Mouse (Mus musculus): ENCODE data around the gene Esr1. TPM values are rescaled to one million over a fixed set of nuclear protein-coding genes. Genes with fewer than 3 reads are reported as not detected.

Esr1 gene
- polyA plus RNA-seq, 1 experiment from 2014 or later = 0.05 TPM

- H3K9ac ChIP-seq (ENCODE audit: low read depth, low read length) = no peak overlapping the region
- H3K4me2 ChIP-seq = peak overlapping the region; percentile 24; the same call in 1 of the 2 replicates
- H3K4me1 ChIP-seq (replicated peaks; ENCODE audit: control insufficient read depth, insufficient read depth, low read length) = no peaks in the 10 kb centered on the region
- no peaks in the 10 kb centered on the region for H3K9me3 ChIP-seq (ENCODE audit: control insufficient read depth, low read length)
- ATAC-seq (replicated peaks; ENCODE audit: low FRiP score) (no peak), DNase-seq (ENCODE audit: low spot score) (no peak)
- H3K27me3 ChIP-seq (replicated peaks; ENCODE audit: control insufficient read depth, insufficient read depth, low read length) = peaks cover 33% of the 10 kb centered on the region
- H3K36me3 ChIP-seq (ENCODE audit: control insufficient read depth, insufficient read depth, low read length) = no peaks in the 10 kb centered on the region
- no peak overlapping the region for H3K27ac ChIP-seq (ENCODE audit: low read depth, low read length)
- H3K4me3 ChIP-seq (ENCODE audit: low read depth, low read length) = no peak overlapping the region
- WGBS = 12% methylated on average over 15 of the region's 15 CpGs
Observed at GRCm38 (mm10) chr10:4709915-4710314, 98.5 kb downstream of the Esr1 start.

- 39% methylated on average over 5 of the region's 5 CpGs for whole genome bisulfite sequencing
- H3K4me3 ChIP-seq (ENCODE audit: low read depth, low read length) = no peak overlapping the region
- H3K27ac ChIP-seq (ENCODE audit: low read depth, low read length) = no peak overlapping the region
- H3K9me3 ChIP-seq (ENCODE audit: control insufficient read depth, low read length) = no peaks in the 10 kb centered on the region
- no peaks in the 10 kb centered on the region for H3K36me3 ChIP-seq (ENCODE audit: control insufficient read depth, insufficient read depth, low read length)
- ATAC-seq (replicated peaks; ENCODE audit: low FRiP score) (no peak), DNase-seq (ENCODE audit: low spot score) (no peak)
- no peak overlapping the region for H3K4me2 ChIP-seq
- H3K9ac ChIP-seq (ENCODE audit: low read depth, low read length) = no peak overlapping the region
- H3K4me1 ChIP-seq (replicated peaks; ENCODE audit: control insufficient read depth, insufficient read depth, low read length) = no peaks in the 10 kb centered on the region
- peaks cover 33% of the 10 kb centered on the region for H3K27me3 ChIP-seq (replicated peaks; ENCODE audit: control insufficient read depth, insufficient read depth, low read length)
Observed at GRCm38 (mm10) chr10:4711434-4711833, 100.0 kb downstream of the Esr1 start.

GRCm38 (mm10) chr10:4712061-4712908 is 100.9 kb downstream of the Esr1 start:
- H3K9ac ChIP-seq (ENCODE audit: low read depth, low read length) = no peak overlapping the region
- H3K9me3 ChIP-seq (ENCODE audit: control insufficient read depth, low read length) = no peaks in the 10 kb centered on the region
- 3% methylated on average over 65 of the region's 68 CpGs for WGBS
- DNase-seq (ENCODE audit: low spot score) (peak; percentile 38), ATAC-seq (replicated peaks; ENCODE audit: low FRiP score) (no peak)
- peaks cover 33% of the 10 kb centered on the region for H3K27me3 ChIP-seq (replicated peaks; ENCODE audit: control insufficient read depth, insufficient read depth, low read length)
- H3K36me3 ChIP-seq (ENCODE audit: control insufficient read depth, insufficient read depth, low read length) = no peaks in the 10 kb centered on the region
- H3K4me2 ChIP-seq = peak overlapping the region; percentile 74
- no peak overlapping the region for H3K27ac ChIP-seq (ENCODE audit: low read depth, low read length)
- H3K4me1 ChIP-seq (replicated peaks; ENCODE audit: control insufficient read depth, insufficient read depth, low read length) = no peaks in the 10 kb centered on the region
- H3K4me3 ChIP-seq (ENCODE audit: low read depth, low read length) = peak overlapping the region; percentile 43

- Histone ChIP-seq H3K9me3 (ENCODE audit: control insufficient read depth, low read length) (no peaks in the 10 kb centered on the region), H3K27ac (ENCODE audit: low read depth, low read length) (no peak overlapping the region), H3K9ac (ENCODE audit: low read depth, low read length) (no peak overlapping the region), H3K4me3 (ENCODE audit: low read depth, low read length) (no peak overlapping the region), H3K4me2 (no peak overlapping the region), H3K27me3 (replicated peaks; ENCODE audit: control insufficient read depth, insufficient read depth, low read length) (peaks cover 33% of the 10 kb centered on the region), H3K4me1 (replicated peaks; ENCODE audit: control insufficient read depth, insufficient read depth, low read length) (no peaks in the 10 kb centered on the region), H3K36me3 (ENCODE audit: control insufficient read depth, insufficient read depth, low read length) (no peaks in the 10 kb centered on the region)
- WGBS = 70% methylated on average over 10 of the region's 10 CpGs
- DNase-seq (ENCODE audit: low spot score) (no peak), ATAC-seq (replicated peaks; ENCODE audit: low FRiP score) (no peak)
Observed at GRCm38 (mm10) chr10:4713398-4713797, 102.0 kb downstream of the Esr1 start.

- Histone ChIP-seq H3K27me3 (replicated peaks; ENCODE audit: control insufficient read depth, insufficient read depth, low read length) (no peaks in the 10 kb centered on the region), H3K4me2 (no peak overlapping the region), H3K4me3 (ENCODE audit: low read depth, low read length) (no peak overlapping the region), H3K9ac (ENCODE audit: low read depth, low read length) (no peak overlapping the region), H3K27ac (ENCODE audit: low read depth, low read length) (no peak overlapping the region), H3K36me3 (ENCODE audit: control insufficient read depth, insufficient read depth, low read length) (no peaks in the 10 kb centered on the region), H3K9me3 (ENCODE audit: control insufficient read depth, low read length) (no peaks in the 10 kb centered on the region), H3K4me1 (replicated peaks; ENCODE audit: control insufficient read depth, insufficient read depth, low read length) (no peaks in the 10 kb centered on the region)
- ATAC-seq (replicated peaks; ENCODE audit: low FRiP score) (no peak), DNase-seq (ENCODE audit: low spot score) (no peak)
- 46% methylated on average over 3 of the region's 3 CpGs for WGBS
Observed at GRCm38 (mm10) chr10:4724851-4725250, 113.5 kb downstream of the Esr1 start.

- H3K4me1 ChIP-seq (replicated peaks; ENCODE audit: control insufficient read depth, insufficient read depth, low read length) = no peaks in the 10 kb centered on the region
- H3K27me3 ChIP-seq (replicated peaks; ENCODE audit: control insufficient read depth, insufficient read depth, low read length) = no peaks in the 10 kb centered on the region
- H3K4me2 ChIP-seq = no peak overlapping the region
- no peaks in the 10 kb centered on the region for H3K36me3 ChIP-seq (ENCODE audit: control insufficient read depth, insufficient read depth, low read length)
- H3K4me3 ChIP-seq (ENCODE audit: low read depth, low read length) = no peak overlapping the region
- H3K27ac ChIP-seq (ENCODE audit: low read depth, low read length) = no peak overlapping the region
- DNase-seq (ENCODE audit: low spot score) = no peak
- ATAC-seq (replicated peaks; ENCODE audit: low FRiP score) = no peak
- H3K9me3 ChIP-seq (ENCODE audit: control insufficient read depth, low read length) = no peaks in the 10 kb centered on the region
- H3K9ac ChIP-seq (ENCODE audit: low read depth, low read length) = no peak overlapping the region
- WGBS = 87% methylated on average over 6 of the region's 6 CpGs
Observed at GRCm38 (mm10) chr10:4726141-4726540, 114.7 kb downstream of the Esr1 start.

GRCm38 (mm10) chr10:4732328-4732727 is 120.9 kb downstream of the Esr1 start:
- ATAC-seq (replicated peaks; ENCODE audit: low FRiP score) (no peak), DNase-seq (ENCODE audit: low spot score) (no peak)
- H3K9me3 ChIP-seq (ENCODE audit: control insufficient read depth, low read length) = no peaks in the 10 kb centered on the region
- no peak overlapping the region for H3K27ac ChIP-seq (ENCODE audit: low read depth, low read length)
- no peaks in the 10 kb centered on the region for H3K36me3 ChIP-seq (ENCODE audit: control insufficient read depth, insufficient read depth, low read length)
- H3K9ac ChIP-seq (ENCODE audit: low read depth, low read length) = no peak overlapping the region
- no peaks in the 10 kb centered on the region for H3K4me1 ChIP-seq (replicated peaks; ENCODE audit: control insufficient read depth, insufficient read depth, low read length)
- no peaks in the 10 kb centered on the region for H3K27me3 ChIP-seq (replicated peaks; ENCODE audit: control insufficient read depth, insufficient read depth, low read length)
- 58% methylated on average over 2 of the region's 2 CpGs for WGBS
- H3K4me3 ChIP-seq (ENCODE audit: low read depth, low read length) = no peak overlapping the region
- no peak overlapping the region for H3K4me2 ChIP-seq

- H3K4me1 ChIP-seq (replicated peaks; ENCODE audit: control insufficient read depth, insufficient read depth, low read length) = no peaks in the 10 kb centered on the region
- H3K27me3 ChIP-seq (replicated peaks; ENCODE audit: control insufficient read depth, insufficient read depth, low read length) = no peaks in the 10 kb centered on the region
- no peak for ATAC-seq (replicated peaks; ENCODE audit: low FRiP score)
- 67% methylated on average over 6 of the region's 6 CpGs for WGBS
- DNase-seq (ENCODE audit: low spot score) = no peak
- no peaks in the 10 kb centered on the region for H3K36me3 ChIP-seq (ENCODE audit: control insufficient read depth, insufficient read depth, low read length)
- H3K9ac ChIP-seq (ENCODE audit: low read depth, low read length) = no peak overlapping the region
- H3K9me3 ChIP-seq (ENCODE audit: control insufficient read depth, low read length) = no peaks in the 10 kb centered on the region
- no peak overlapping the region for H3K27ac ChIP-seq (ENCODE audit: low read depth, low read length)
- H3K4me2 ChIP-seq = no peak overlapping the region
- no peak overlapping the region for H3K4me3 ChIP-seq (ENCODE audit: low read depth, low read length)
Observed at GRCm38 (mm10) chr10:4733987-4734386, 122.6 kb downstream of the Esr1 start.

- Histone ChIP-seq H3K36me3 (ENCODE audit: control insufficient read depth, insufficient read depth, low read length) (no peaks in the 10 kb centered on the region), H3K27me3 (replicated peaks; ENCODE audit: control insufficient read depth, insufficient read depth, low read length) (no peaks in the 10 kb centered on the region), H3K4me2 (no peak overlapping the region), H3K4me1 (replicated peaks; ENCODE audit: control insufficient read depth, insufficient read depth, low read length) (no peaks in the 10 kb centered on the region), H3K9ac (ENCODE audit: low read depth, low read length) (no peak overlapping the region), H3K9me3 (ENCODE audit: control insufficient read depth, low read length) (no peaks in the 10 kb centered on the region), H3K27ac (ENCODE audit: low read depth, low read length) (no peak overlapping the region), H3K4me3 (ENCODE audit: low read depth, low read length) (no peak overlapping the region)
- no peak for ATAC-seq (replicated peaks; ENCODE audit: low FRiP score)
- no peak for DNase-seq (ENCODE audit: low spot score)
- 94% methylated on average over 2 of the region's 2 CpGs for WGBS
Observed at GRCm38 (mm10) chr10:4734942-4735341, 123.5 kb downstream of the Esr1 start.

All from liver, embryonic 11.5 days (tissue).